ENCODE assay signal across 9 mouse cellular contexts in genomic region chr2:180791674-180792073, GRCm38 (mm10). TPM values are rescaled to one million over a fixed set of nuclear protein-coding genes. Genes with fewer than 3 reads are reported as not detected.
DNase-seq lines count a peak whose midpoint lies in the region; ATAC-seq and TF ChIP-seq lines count a peak whose summit lies in the region.
"Had no signal": no experiment of that assay in that cellular context is flagged by ENCODE, and none has a peak within 500 bp of the region (broad histone marks: within the 10 kb centered on the region; RNA-seq: fewer than 3 reads in every experiment).

No protein-coding gene starts in this region.

- WGBS in lung, embryonic 14.5 days = 42% methylated on average over 4 of the region's 4 CpGs
- WGBS in stomach, embryonic 16.5 days = 41% methylated on average over 4 of the region's 4 CpGs

- no peak overlapping the region for H3K9ac ChIP-seq in lung, embryonic 14.5 days
- no peak overlapping the region for H3K9ac ChIP-seq in stomach, embryonic 16.5 days (ENCODE audit: low read length)

- H3K27me3 ChIP-seq in lung, embryonic 14.5 days (ENCODE audit: insufficient read depth, low read length) = no peaks in the 10 kb centered on the region; the same call in 1 of the 2 replicates
- peaks cover 14% of the 10 kb centered on the region for H3K27me3 ChIP-seq in stomach, embryonic 16.5 days (ENCODE audit: control insufficient read depth, insufficient read depth, low read length)

- no peak overlapping the region for H3K4me3 ChIP-seq in lung, embryonic 14.5 days (ENCODE audit: low read depth, low read length)
- no peak overlapping the region for H3K4me3 ChIP-seq in stomach, embryonic 16.5 days (replicated peaks; ENCODE audit: low read length)

- H3K9me3 ChIP-seq in lung, embryonic 14.5 days (ENCODE audit: low read depth, low read length) = no peaks in the 10 kb centered on the region
- H3K9me3 ChIP-seq in stomach, embryonic 16.5 days (replicated peaks; ENCODE audit: control insufficient read depth, low read length) = no peaks in the 10 kb centered on the region

- H3K27ac ChIP-seq in lung, embryonic 14.5 days (ENCODE audit: low read depth) = no peak overlapping the region
- no peak overlapping the region for H3K27ac ChIP-seq in stomach, embryonic 16.5 days (ENCODE audit: low read length)

- H3K36me3 ChIP-seq in lung, embryonic 14.5 days (ENCODE audit: insufficient read depth) = no peaks in the 10 kb centered on the region
- no peaks in the 10 kb centered on the region for H3K36me3 ChIP-seq in stomach, embryonic 16.5 days (ENCODE audit: control insufficient read depth, insufficient read depth, low read length)

- ATAC-seq in frontal cortex, adult (ENCODE audit: low TSS enrichment) = no peak
- ATAC-seq in common myeloid progenitor, adult 5-6 weeks (replicated peaks; ENCODE audit: low read depth, poor library complexity, severe bottlenecking) = peak; percentile 80
- no peak for ATAC-seq in lung, embryonic 14.5 days (ENCODE audit: insufficient read depth)
- ATAC-seq in stomach, embryonic 16.5 days (ENCODE audit: insufficient read depth, low FRiP score) = peak; percentile 7; the same call in 1 of the 2 replicates

- TF ChIP-seq CTCF in lung, embryonic 14.5 days (IDR thresholded peaks at IDR 0.05; ENCODE audit: low read depth) = peak; percentile 86

- no peaks in the 10 kb centered on the region for H3K4me1 ChIP-seq in lung, embryonic 14.5 days (ENCODE audit: insufficient read depth)
- no peaks in the 10 kb centered on the region for H3K4me1 ChIP-seq in stomach, embryonic 16.5 days (ENCODE audit: control insufficient read depth, insufficient read depth, low read length)

- peak; percentile 41 to 43 for DNase-seq in frontal cortex, postnatal 10 days (ENCODE audit: low spot score in 2 of 2)
- DNase-seq in urinary bladder, postnatal 14 days (ENCODE audit: low spot score) = peak; percentile 18
- no peak for DNase-seq in urinary bladder, postnatal 4 days (ENCODE audit: low spot score in 2 of 2)
- DNase-seq in kidney, postnatal 25 days = peak; percentile 49 to 65
- DNase-seq in lung, embryonic 14.5 days = peak; percentile 66

- no peak overlapping the region for H3K4me2 ChIP-seq in lung, embryonic 14.5 days
- no peak overlapping the region for H3K4me2 ChIP-seq in stomach, embryonic 16.5 days (ENCODE audit: low read depth, low read length)

RNA-seq across cellular contexts. Expression of gene Bhlhe23, which starts 15.0 kb away (rescaled TPM):
- total RNA-seq in common myeloid progenitor, adult 5-6 weeks (2017) = not detected in 2 replicates
- polyA plus RNA-seq in lung, embryonic 14.5 days (2014; fragmentation: Nextera tagmentation; extraction: Ambion mirVana) = not detected in 2 replicates
- not detected in 2 replicates for polyA plus RNA-seq in stomach, embryonic 16.5 days (2015; fragmentation: Nextera tagmentation; extraction: Ambion mirVana)
- total RNA-seq: layer of hippocampus, postnatal 36 days had no signal

Comparison
In these comparisons a context has a peak if more than half of its experiments do, and no peak if none do; other contexts are left out.
1. DNase-seq: peak in frontal cortex, postnatal 10 days (2 of 2), urinary bladder, postnatal 14 days (single experiment), kidney, postnatal 25 days (2 of 2) and lung, embryonic 14.5 days (single experiment); none in urinary bladder, postnatal 4 days (0 of 2).
2. ATAC-seq: peak in common myeloid progenitor, adult 5-6 weeks (single experiment) and stomach, embryonic 16.5 days (single experiment); none in frontal cortex, adult (single experiment) and lung, embryonic 14.5 days (single experiment).